7 mouse cellular contexts compared by ENCODE assay signal in genomic region chr8:104343957-104344356, GRCm38 (mm10). TPM values are rescaled to one million over a fixed set of nuclear protein-coding genes. Genes with fewer than 3 reads are reported as not detected.
DNase-seq lines count a peak whose midpoint lies in the region; ATAC-seq and TF ChIP-seq lines count a peak whose summit lies in the region.

No protein-coding gene starts in this region.

- WGBS in midbrain, embryonic 13.5 days = 12% methylated on average over 7 of the region's 7 CpGs
- WGBS in small intestine, adult 2 months = 9% methylated on average over 7 of the region's 7 CpGs

- no peaks in the 10 kb centered on the region for H3K9me3 ChIP-seq in midbrain, embryonic 13.5 days

- H3K36me3 ChIP-seq in midbrain, embryonic 13.5 days = peaks cover 13% of the 10 kb centered on the region; the same call in 1 of the 2 replicates
- H3K36me3 ChIP-seq in small intestine, adult 2 months (ENCODE audit: control insufficient read depth, insufficient read depth, low read length) = peaks cover 6% of the 10 kb centered on the region; the same call in 1 of the 2 replicates

- H3K27me3 ChIP-seq in midbrain, embryonic 13.5 days = no peaks in the 10 kb centered on the region
- H3K27me3 ChIP-seq in small intestine, adult 2 months (ENCODE audit: control insufficient read depth, insufficient read depth, low read length) = no peaks in the 10 kb centered on the region; the same call in 1 of the 2 replicates

- peak; percentile 93 for DNase-seq in adrenal gland, postnatal 10 days
- peak; percentile 81 for DNase-seq in embryo, embryonic 11.5 days (ENCODE audit: low read depth, low spot score)
- DNase-seq in gastrocnemius, postnatal 4 days (ENCODE audit: low spot score in 2 of 2) = peak; percentile 67 to 86
- DNase-seq in kidney, adult 18-20 months = peak; percentile 89
- DNase-seq in left cerebral cortex, postnatal 4 days = peak; percentile 92

- no peak overlapping the region for H3K4me3 ChIP-seq in midbrain, embryonic 13.5 days (replicated peaks)
- no peak overlapping the region for H3K4me3 ChIP-seq in small intestine, adult 2 months (ENCODE audit: low read depth, low read length)

- no peak overlapping the region for H3K9ac ChIP-seq in midbrain, embryonic 13.5 days (replicated peaks)

- intact Hi-C loops in left cerebral cortex, postnatal 4 days (cut with DNase I) = loop anchor here (5.0 kb wide), 1 partner anchor 98 kb away; the partner anchor contains the start of gene Dync1li2

- no peak overlapping the region for H3K4me2 ChIP-seq in midbrain, embryonic 13.5 days (replicated peaks)

- H3K27ac ChIP-seq in midbrain, embryonic 13.5 days = no peak overlapping the region
- H3K27ac ChIP-seq in small intestine, adult 2 months (ENCODE audit: insufficient read depth, low read depth, low read length) = no peak overlapping the region

- peak; percentile 51 for ATAC-seq in midbrain, embryonic 13.5 days

- TF ChIP-seq CTCF in small intestine, adult 2 months (IDR thresholded peaks at IDR 0.05; ENCODE audit: extremely low read depth, insufficient read length, insufficient replicate concordance, low read depth, low read length) = peak; percentile 91

- H3K4me1 ChIP-seq in midbrain, embryonic 13.5 days (replicated peaks) = peaks cover 19% of the 10 kb centered on the region
- H3K4me1 ChIP-seq in small intestine, adult 2 months (ENCODE audit: control insufficient read depth, insufficient read depth, insufficient read length, low read length) = peaks cover 4% of the 10 kb centered on the region; the same call in 1 of the 2 replicates

- TF ChIP-seq POLR2A in small intestine, adult 2 months (IDR thresholded peaks at IDR 0.05; ENCODE audit: low read depth, low read length) = no peak

RNA-seq across cellular contexts. Expression of gene Cmtm3, which starts 4.7 kb away (rescaled TPM):
- 10 to 100 TPM; 64.5 to 68.2 TPM for total RNA-seq in adrenal gland, postnatal 10 days (2021)
- total RNA-seq in gastrocnemius, postnatal 4 days (2021) = 10 to 100 TPM; 70.2 to 71.1 TPM
- total RNA-seq in left cerebral cortex, postnatal 4 days (2021) = 10 to 100 TPM; 22.7 to 25.5 TPM
- 31.4 and 34.9 TPM in 2 replicates for polyA plus RNA-seq in midbrain, embryonic 13.5 days (2015; fragmentation: Nextera tagmentation; extraction: Ambion mirVana)
- polyA plus RNA-seq in small intestine, adult 2 months (2012; rRNA removed) = 21.3 and 23.8 TPM in 2 replicates

RNA-seq across cellular contexts. Expression of gene Cmtm2b, which starts 21.9 kb away (rescaled TPM):
- not detected for total RNA-seq in adrenal gland, postnatal 10 days (2021)
- total RNA-seq in gastrocnemius, postnatal 4 days (2021) = not detected
- total RNA-seq in left cerebral cortex, postnatal 4 days (2021) = not detected
- polyA plus RNA-seq in midbrain, embryonic 13.5 days (2015; fragmentation: Nextera tagmentation; extraction: Ambion mirVana) = not detected in 2 replicates
- not detected in 2 replicates for polyA plus RNA-seq in small intestine, adult 2 months (2012; rRNA removed)

RNA-seq across cellular contexts. Expression of gene Gm11020, which starts 22.6 kb away (rescaled TPM):
- not detected for total RNA-seq in adrenal gland, postnatal 10 days (2021)
- not detected for total RNA-seq in gastrocnemius, postnatal 4 days (2021)
- not detected for total RNA-seq in left cerebral cortex, postnatal 4 days (2021)
- not detected in 2 replicates for polyA plus RNA-seq in midbrain, embryonic 13.5 days (2015; fragmentation: Nextera tagmentation; extraction: Ambion mirVana)
- not detected in 2 replicates for polyA plus RNA-seq in small intestine, adult 2 months (2012; rRNA removed)

RNA-seq across cellular contexts. Expression of gene Cmtm1, which starts 34.0 kb away (rescaled TPM):
- under 1 TPM in 1 of 2 experiments, not detected in 1; 0.12 TPM for total RNA-seq in adrenal gland, postnatal 10 days (2021)
- total RNA-seq in gastrocnemius, postnatal 4 days (2021) = not detected
- not detected for total RNA-seq in left cerebral cortex, postnatal 4 days (2021)
- not detected in 2 replicates for polyA plus RNA-seq in midbrain, embryonic 13.5 days (2015; fragmentation: Nextera tagmentation; extraction: Ambion mirVana)
- polyA plus RNA-seq in small intestine, adult 2 months (2012; rRNA removed) = 0.13 TPM in 1 of 2 replicates, not detected in the other

RNA-seq across cellular contexts. Expression of gene Gm45711, which starts 34.1 kb away (rescaled TPM):
- total RNA-seq in adrenal gland, postnatal 10 days (2021) = not detected
- total RNA-seq in gastrocnemius, postnatal 4 days (2021) = not detected
- not detected for total RNA-seq in left cerebral cortex, postnatal 4 days (2021)
- not detected in 2 replicates for polyA plus RNA-seq in midbrain, embryonic 13.5 days (2015; fragmentation: Nextera tagmentation; extraction: Ambion mirVana)
- not detected in 2 replicates for polyA plus RNA-seq in small intestine, adult 2 months (2012; rRNA removed)
